Mouse (Mus musculus) pancreas, adult 10 weeks (tissue): ENCODE results near the gene Ccni. TPM values are rescaled to one million over a fixed set of nuclear protein-coding genes. Genes with fewer than 3 reads are reported as not detected.

Source experiments
- polyA plus RNA-seq: library from polyadenylated mRNA; stranded (reverse); fragments of 350-450 nt; fragmentation: Illumina TruSeq; extraction: RNeasy Lipid Tissue Mini Kit (QIAGEN cat#74804); gene quantifications from one replicate; pipeline ENCODE4 v1.2.3, GENCODE M21; 2015; ENCODE audit warnings: low read depth, low replicate concordance; ENCODE audit not compliant: insufficient read depth

Ccni gene
- polyA plus RNA-seq, result 22.5 TPM

GRCm38 (mm10) chr5:93206109-93207005 lies at the start of gene Ccni, which contains the start of gene 2010109A12Rik:
Ccni (minus strand) TSS chr5:93206495.
2010109A12Rik (plus strand) TSS chr5:93206518.

Other genes with a start within 250 kb of the Ccni start
- not detected for gene Sowahb, start 161.5 kb downstream of the Ccni start, polyA plus RNA-seq
- 12.1 TPM for gene Sept11, start 113.1 kb downstream of the Ccni start, polyA plus RNA-seq
- gene 2010109A12Rik, start within 50 bp of the Ccni start, polyA plus RNA-seq, result not detected
- 4.3 TPM for gene Ccng2, start 60.8 kb upstream of the Ccni start, polyA plus RNA-seq